Mouse (Mus musculus) ES-E14 (cell line): Measurements from ENCODE around the gene Krt6a.

Experiments used
- CHD2 ChIP-seq: IDR thresholded peaks from 2 replicates; pipeline ENCODE4 v1.6.1; 2014; ENCODE audit warnings: mild to moderate bottlenecking, low read depth, low read length, inconsistent platforms
- HCFC1 ChIP-seq: IDR thresholded peaks from 2 replicates; pipeline ENCODE4 v1.6.1; 2012; ENCODE audit warnings: low read length, inconsistent platforms, borderline replicate concordance; ENCODE audit not compliant: insufficient read depth
- ZC3H11A ChIP-seq: IDR thresholded peaks from 2 replicates; pipeline ENCODE4 v1.6.1; 2012; ENCODE audit warnings: low read depth, mild to moderate bottlenecking, inconsistent platforms, low read length, borderline replicate concordance
- ZNF384 ChIP-seq: IDR thresholded peaks from 2 replicates; pipeline ENCODE4 v1.6.1; 2012; ENCODE audit warnings: low read depth, low read length, inconsistent platforms

- no peak for TF ChIP-seq ZNF384
- no peak for TF ChIP-seq CHD2
- no peak for TF ChIP-seq ZC3H11A
- TF ChIP-seq HCFC1 = no peak
Observed at GRCm38 (mm10) chr15:101647280-101647679, 46.8 kb downstream of the Krt6a start, which contains the start of gene Gm5478.
